Mouse (Mus musculus) kidney, adult 2 months (tissue): ENCODE measurements around the gene Atp1a1. TPM values are rescaled to one million over a fixed set of nuclear protein-coding genes. Genes with fewer than 3 reads are reported as not detected.
A peak's percentile ranks its signal among the peaks of the same experiment; 100 is the strongest.

Experiments used
- DNase-seq: peaks from one replicate; pipeline ENCODE4 v3.0.0; 2021
- H3K27ac ChIP-seq: fragments of 200-500 bp; 2 replicates; pipeline ENCODE4 v1.5.1; 2012; ENCODE audit warnings: low read depth, low read length, control low read depth, inconsistent platforms; ENCODE audit not compliant: insufficient read depth
- H3K27me3 ChIP-seq: fragments of 200-500 bp; replicated peaks from 2 replicates; pipeline ENCODE4 v1.6.1; 2012; ENCODE audit warnings: mild to moderate bottlenecking, moderate library complexity, low read length, inconsistent platforms; ENCODE audit not compliant: control insufficient read depth, insufficient read depth
- H3K36me3 ChIP-seq: fragments of 200-500 bp; 2 replicates; pipeline ENCODE4 v1.6.1; 2012; ENCODE audit warnings: mild to moderate bottlenecking, moderate library complexity, low read length, inconsistent platforms; ENCODE audit not compliant: control insufficient read depth, insufficient read depth
- H3K4me1 ChIP-seq: fragments of 200-500 bp; 2 replicates; pipeline ENCODE4 v1.6.1; 2011; ENCODE audit warnings: low read length; ENCODE audit not compliant: control insufficient read depth, insufficient read depth
- H3K4me3 ChIP-seq: fragments of 200-500 bp; 2 replicates; pipeline ENCODE4 v1.5.1; 2011; ENCODE audit warnings: mild to moderate bottlenecking, low read depth, low read length, control low read depth; ENCODE audit not compliant: insufficient read depth
- CTCF ChIP-seq: fragments of 200-500 bp; conservative IDR thresholded peaks from 2 replicates; pipeline ENCODE4 v1.5.1; 2011; ENCODE audit warnings: low read depth, mild to moderate bottlenecking, control low read depth, low read length, moderate library complexity, mixed read lengths; ENCODE audit not compliant: insufficient read depth, insufficient read length
- POLR2A ChIP-seq: fragments of 200-500 bp; IDR thresholded peaks from one replicate; pipeline ENCODE4 v1.6.1; 2011; ENCODE audit warnings: low read depth, low read length, control low read depth
- WGBS: fragments of 180-500 bp; shearing (Covaris S2); methylation state at CpG from one replicate; pipeline ENCODE4 v1.1.7; 2018; 5-methylcytosine and 5-hydroxymethylcytosine counted together
- polyA plus RNA-seq: library from polyadenylated mRNA; depleted of rRNA; stranded (reverse); fragments of >200 nt; gene quantifications from 2 replicates; pipeline ENCODE4 v1.2.3, GENCODE M21; 2012

Gene Atp1a1
- polyA plus RNA-seq, 1 experiment, result 2,267 TPM

- 0 out of 2 replicates have a peak overlapping the region, but pooled peaks have one; percentile 7 for H3K27ac ChIP-seq
- H3K4me1 ChIP-seq, result peaks cover 16% of the 10 kb centered on the region
- WGBS, result 70% methylated on average over 4 of the region's 4 CpGs
- H3K27me3 ChIP-seq, result no peaks in the 10 kb centered on the region
- no peaks in the 10 kb centered on the region for H3K36me3 ChIP-seq
- peak; percentile 7 for DNase-seq
- TF ChIP-seq POLR2A (no peak), CTCF (no peak)
- no peak overlapping the region for H3K4me3 ChIP-seq
Observed at GRCm38 (mm10) chr3:101568627-101569026, 35.9 kb downstream of the Atp1a1 start.

DNA sequence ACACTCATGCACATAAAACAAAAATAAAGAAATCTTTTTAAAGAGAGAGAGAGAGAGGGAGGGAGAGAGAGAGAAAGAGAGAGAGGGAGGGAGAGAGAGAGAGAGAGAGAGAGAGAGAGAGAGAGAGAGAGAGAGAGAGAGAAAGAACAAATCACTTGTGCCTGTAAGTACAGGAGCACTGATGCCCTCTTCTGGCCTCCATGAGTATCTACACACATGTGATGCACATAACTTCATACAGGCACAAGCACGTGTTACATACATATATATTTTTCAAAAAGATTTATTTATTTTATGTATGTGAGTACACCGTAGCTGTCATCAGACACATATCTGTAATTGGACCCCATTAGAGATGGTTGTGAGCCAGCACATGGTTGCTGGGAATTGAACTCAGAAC is 40.5 kb downstream of the Atp1a1 start:
- Histone ChIP-seq H3K27me3 (no peaks in the 10 kb centered on the region), H3K4me3 (no peak overlapping the region), H3K27ac (no peak overlapping the region), H3K4me1 (no peaks in the 10 kb centered on the region), H3K36me3 (no peaks in the 10 kb centered on the region)
- DNase-seq, result no peak
- TF ChIP-seq CTCF (no peak), POLR2A (no peak)
- WGBS, result 97% methylated on average over 2 of the region's 2 CpGs

DNA sequence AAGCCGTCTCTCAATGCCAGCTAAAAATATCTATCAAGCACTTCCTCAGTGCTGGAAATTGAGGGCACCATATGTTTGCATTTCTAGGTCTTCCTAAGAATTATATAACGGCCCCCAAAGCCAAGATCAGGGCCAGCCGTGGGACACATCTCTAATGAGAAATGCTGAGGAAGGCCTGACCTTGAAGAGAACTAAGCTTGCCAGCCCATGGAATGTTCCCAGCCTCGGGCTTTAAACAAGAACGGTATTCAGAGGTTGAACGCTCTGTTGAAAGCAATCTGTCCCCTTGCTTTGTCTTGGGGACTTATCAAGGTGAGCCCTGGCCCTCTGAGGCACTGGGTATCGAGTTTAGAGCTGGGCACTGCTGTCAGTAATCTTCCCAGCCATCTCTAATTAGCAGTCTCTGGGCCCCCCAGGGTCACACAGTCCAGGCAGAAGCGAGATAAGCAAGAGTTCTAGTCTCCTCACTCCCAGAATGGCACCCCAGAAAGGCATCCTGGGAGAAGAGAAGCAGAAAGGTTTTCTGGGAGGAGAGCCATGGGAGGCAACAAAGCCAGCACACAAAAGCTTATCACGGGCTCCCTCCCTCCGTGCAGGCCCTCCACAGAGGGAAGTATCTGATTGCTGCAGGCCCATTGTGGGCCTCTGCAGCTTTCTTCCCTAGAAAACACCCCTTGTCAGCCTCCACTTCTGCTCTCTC is 41.8 kb downstream of the Atp1a1 start:
- Histone ChIP-seq H3K36me3 (no peaks in the 10 kb centered on the region), H3K27me3 (no peaks in the 10 kb centered on the region), H3K4me3 (no peak overlapping the region), H3K4me1 (no peaks in the 10 kb centered on the region), H3K27ac (peak overlapping the region; percentile 91)
- peak; percentile 60 for DNase-seq
- WGBS, result 68% methylated on average over 10 of the region's 10 CpGs
- no peak for TF ChIP-seq POLR2A
- no peak for TF ChIP-seq CTCF

- no peaks in the 10 kb centered on the region for H3K4me1 ChIP-seq
- DNase-seq, result no peak
- TF ChIP-seq CTCF (no peak), POLR2A (no peak)
- 87% methylated on average over 5 of the region's 5 CpGs for WGBS
- H3K27me3 ChIP-seq, result no peaks in the 10 kb centered on the region
- H3K27ac ChIP-seq, result peak overlapping the region; percentile 91
- no peak overlapping the region for H3K4me3 ChIP-seq
- H3K36me3 ChIP-seq, result no peaks in the 10 kb centered on the region
Observed at GRCm38 (mm10) chr3:101561948-101562347, 42.5 kb downstream of the Atp1a1 start.

DNA sequence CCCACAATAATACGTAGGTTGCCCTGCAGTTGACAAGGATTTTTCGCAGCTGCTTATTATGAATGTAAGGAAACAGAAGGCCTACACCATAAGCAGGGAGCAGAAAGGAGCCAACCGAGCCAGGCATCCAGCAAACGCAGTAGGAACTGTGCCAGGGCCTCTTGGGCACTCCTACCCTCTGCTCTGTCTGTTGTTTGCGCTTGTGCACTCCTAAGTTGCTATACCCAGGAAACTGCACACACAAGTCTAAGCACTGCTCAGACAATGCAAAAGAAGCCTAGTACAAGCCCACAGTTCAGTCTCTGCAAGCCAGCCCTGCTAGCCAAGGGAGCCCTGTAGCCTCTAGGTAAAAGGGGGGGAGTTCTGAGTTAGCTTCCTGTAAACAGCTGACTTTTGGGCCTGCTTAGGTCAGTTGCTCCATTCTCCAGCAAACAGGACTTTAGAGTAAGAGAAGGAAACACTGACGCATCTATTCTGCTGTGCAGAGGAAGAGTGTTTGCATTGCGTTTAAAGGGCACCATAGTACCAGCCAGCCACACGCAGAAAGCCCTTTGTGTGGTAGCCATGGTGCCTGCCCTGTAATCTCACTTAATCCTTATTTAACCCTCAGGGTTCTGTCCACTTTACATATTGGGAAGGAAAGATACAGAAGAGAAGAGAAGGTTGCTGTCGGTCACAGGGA is 43.5 kb downstream of the Atp1a1 start:
- no peak for DNase-seq
- 85% methylated on average over 9 of the region's 9 CpGs for WGBS

GRCm38 (mm10) chr3:101556712-101557111 is 47.8 kb downstream of the Atp1a1 start:
- Histone ChIP-seq H3K27me3 (no peaks in the 10 kb centered on the region), H3K4me1 (peaks cover 4% of the 10 kb centered on the region; the same call in 1 of the 2 replicates), H3K4me3 (no peak overlapping the region), H3K27ac (no peak overlapping the region), H3K36me3 (no peaks in the 10 kb centered on the region)
- no peak for DNase-seq
- TF ChIP-seq CTCF (no peak), POLR2A (no peak)
- 95% methylated on average over 2 of the region's 2 CpGs for WGBS

More for the DNA sequence above, 43.5 kb downstream of the Atp1a1 start:
- no peaks in the 10 kb centered on the region for H3K27me3 ChIP-seq
- no peaks in the 10 kb centered on the region for H3K36me3 ChIP-seq
- no peak for TF ChIP-seq POLR2A
- TF ChIP-seq CTCF, result no peak
- peak overlapping the region; percentile 59 for H3K27ac ChIP-seq
- no peaks in the 10 kb centered on the region for H3K4me1 ChIP-seq
- H3K4me3 ChIP-seq, result no peak overlapping the region
